Mouse (Mus musculus) liver, adult 2 months (tissue): ENCODE measurements around the gene Tomm7. TPM values are rescaled to one million over a fixed set of nuclear protein-coding genes. Genes with fewer than 3 reads are reported as not detected.
A peak's percentile ranks its signal among the peaks of the same experiment; 100 is the strongest.

ENCODE experiments used
- DNase-seq: peaks from one replicate; pipeline ENCODE4 v3.0.0-alpha.2; 2011; ENCODE audit warnings: low read depth, low spot score; ENCODE audit errors: extremely low read depth
- H3K27ac ChIP-seq: fragments of 200-500 bp; replicated peaks from 2 replicates; pipeline ENCODE4 v1.5.1; 2012; ENCODE audit warnings: low read depth, mild to moderate bottlenecking, control low read depth, inconsistent platforms, low read length; ENCODE audit not compliant: insufficient read depth
- H3K27me3 ChIP-seq: fragments of 200-500 bp; 2 replicates; pipeline ENCODE4 v1.6.1; 2012; ENCODE audit warnings: mild to moderate bottlenecking, moderate library complexity, low read length, inconsistent platforms; ENCODE audit not compliant: control insufficient read depth, insufficient read depth
- H3K36me3 ChIP-seq: fragments of 200-500 bp; 2 replicates; pipeline ENCODE4 v1.6.1; 2012; ENCODE audit warnings: low read length, inconsistent platforms; ENCODE audit not compliant: control insufficient read depth, insufficient read depth
- H3K4me1 ChIP-seq: fragments of 200-500 bp; 2 replicates; pipeline ENCODE4 v1.6.1; 2011; ENCODE audit warnings: low read length; ENCODE audit not compliant: control insufficient read depth, insufficient read depth
- H3K4me3 ChIP-seq: fragments of 200-500 bp; 2 replicates; pipeline ENCODE4 v1.5.1; 2011; ENCODE audit warnings: low read depth, mild to moderate bottlenecking, control low read depth, low read length, moderate library complexity; ENCODE audit not compliant: insufficient read depth
- H3K79me2 ChIP-seq: fragments of 200-500 bp; 2 replicates; pipeline ENCODE4 v1.6.1; 2012; ENCODE audit warnings: inconsistent platforms, mild to moderate bottlenecking, low read length, moderate library complexity; ENCODE audit not compliant: control insufficient read depth, insufficient read depth
- H3K9ac ChIP-seq: fragments of 200-500 bp; 2 replicates; pipeline ENCODE4 v1.6.1; 2012; ENCODE audit warnings: low read depth, mild to moderate bottlenecking, control low read depth, inconsistent platforms, low read length
- CTCF ChIP-seq: fragments of 200-500 bp; IDR thresholded peaks from 2 replicates; pipeline ENCODE4 v1.5.1; 2011; ENCODE audit warnings: low read depth, low read length, control low read depth
- POLR2A ChIP-seq: fragments of 200-500 bp; IDR thresholded peaks from 2 replicates; pipeline ENCODE4 v1.6.1; 2011; ENCODE audit warnings: low read length, control low read depth; ENCODE audit not compliant: insufficient read depth; ENCODE audit errors: extremely low read depth
- WGBS: fragments of 180-500 bp; shearing (Covaris S2); methylation state at CpG from one replicate; pipeline ENCODE4 v1.1.7; 2018; 5-methylcytosine and 5-hydroxymethylcytosine counted together
- polyA plus RNA-seq: library from polyadenylated mRNA; depleted of rRNA; stranded (reverse); fragments of >200 nt; gene quantifications from 2 replicates; pipeline ENCODE4 v1.2.3, GENCODE M21; 2012
- total RNA-seq: library from RNA; depleted of rRNA; stranded (reverse); fragments of >200 nt; gene quantifications from 2 replicates; pipeline ENCODE4 v1.2.3, GENCODE M21; 2014

Tomm7 gene
- total and polyA plus RNA-seq, 2 experiments = 31.0 to 66.2 TPM

- WGBS = 35% methylated on average over 7 of the region's 7 CpGs
- Histone ChIP-seq H3K4me1 (no peaks in the 10 kb centered on the region), H3K27ac (no peak overlapping the region), H3K79me2 (no peaks in the 10 kb centered on the region), H3K4me3 (no peak overlapping the region), H3K9ac (no peak overlapping the region), H3K36me3 (no peaks in the 10 kb centered on the region), H3K27me3 (peaks cover 9% of the 10 kb centered on the region; the same call in 1 of the 2 replicates)
- DNase-seq = peak; percentile 91
- TF ChIP-seq POLR2A = no peak
- no peak for TF ChIP-seq CTCF
Observed at GRCm38 (mm10) chr5:23863166-23864053, 19.4 kb upstream of the Tomm7 start.

- Histone ChIP-seq H3K4me3 (no peak overlapping the region), H3K9ac (no peak overlapping the region), H3K4me1 (no peaks in the 10 kb centered on the region), H3K27me3 (peaks cover 10% of the 10 kb centered on the region; the same call in 1 of the 2 replicates), H3K36me3 (no peaks in the 10 kb centered on the region), H3K27ac (no peak overlapping the region), H3K79me2 (no peaks in the 10 kb centered on the region)
- TF ChIP-seq CTCF (no peak), POLR2A (no peak)
- DNase-seq = no peak
- 38% methylated on average over 5 of the region's 5 CpGs for WGBS
Observed at GRCm38 (mm10) chr5:23862291-23862690, 18.3 kb upstream of the Tomm7 start.

- Histone ChIP-seq H3K4me1 (no peaks in the 10 kb centered on the region), H3K27me3 (peaks cover 6% of the 10 kb centered on the region; the same call in 1 of the 2 replicates), H3K27ac (no peak overlapping the region), H3K36me3 (no peaks in the 10 kb centered on the region), H3K79me2 (no peaks in the 10 kb centered on the region), H3K9ac (no peak overlapping the region), H3K4me3 (no peak overlapping the region)
- no peak for DNase-seq
- TF ChIP-seq CTCF = no peak
- no peak for TF ChIP-seq POLR2A
- 94% methylated on average over 9 of the region's 9 CpGs for WGBS
Observed at GRCm38 (mm10) chr5:23861721-23862120, 17.8 kb upstream of the Tomm7 start.

- WGBS = 89% methylated on average over 5 of the region's 5 CpGs
- DNase-seq = no peak
- Histone ChIP-seq H3K4me1 (no peaks in the 10 kb centered on the region), H3K27ac (no peak overlapping the region), H3K27me3 (peaks cover 13% of the 10 kb centered on the region), H3K79me2 (no peaks in the 10 kb centered on the region), H3K36me3 (no peaks in the 10 kb centered on the region), H3K4me3 (no peak overlapping the region), H3K9ac (no peak overlapping the region)
- TF ChIP-seq CTCF (no peak), POLR2A (no peak)
Observed at GRCm38 (mm10) chr5:23859896-23860295, 15.9 kb upstream of the Tomm7 start.

GRCm38 (mm10) chr5:23859087-23859718 lies 15.2 kb upstream of the Tomm7 start:
- DNase-seq = no peak
- Histone ChIP-seq H3K27ac (no peak overlapping the region), H3K9ac (no peak overlapping the region), H3K79me2 (no peaks in the 10 kb centered on the region), H3K36me3 (peaks cover 1% of the 10 kb centered on the region; the same call in 1 of the 2 replicates), H3K4me1 (no peaks in the 10 kb centered on the region), H3K4me3 (no peak overlapping the region), H3K27me3 (peaks cover 14% of the 10 kb centered on the region)
- TF ChIP-seq POLR2A (no peak), CTCF (no peak)
- WGBS = 91% methylated on average over 1 of the region's 1 CpGs
